Mouse (Mus musculus) stomach, postnatal 0 days (tissue): Measurements from ENCODE around the gene Usp42.

Experiments used
- CTCF ChIP-seq: IDR thresholded peaks from 2 replicates; pipeline ENCODE4 v1.5.1; 2016; ENCODE audit warnings: antibody characterized with exemption, low read depth, mild to moderate bottlenecking, moderate library complexity
- EP300 ChIP-seq: optimal IDR thresholded peaks from 2 replicates; pipeline ENCODE3; 2016; ENCODE audit warnings: antibody characterized with exemption

DNA sequence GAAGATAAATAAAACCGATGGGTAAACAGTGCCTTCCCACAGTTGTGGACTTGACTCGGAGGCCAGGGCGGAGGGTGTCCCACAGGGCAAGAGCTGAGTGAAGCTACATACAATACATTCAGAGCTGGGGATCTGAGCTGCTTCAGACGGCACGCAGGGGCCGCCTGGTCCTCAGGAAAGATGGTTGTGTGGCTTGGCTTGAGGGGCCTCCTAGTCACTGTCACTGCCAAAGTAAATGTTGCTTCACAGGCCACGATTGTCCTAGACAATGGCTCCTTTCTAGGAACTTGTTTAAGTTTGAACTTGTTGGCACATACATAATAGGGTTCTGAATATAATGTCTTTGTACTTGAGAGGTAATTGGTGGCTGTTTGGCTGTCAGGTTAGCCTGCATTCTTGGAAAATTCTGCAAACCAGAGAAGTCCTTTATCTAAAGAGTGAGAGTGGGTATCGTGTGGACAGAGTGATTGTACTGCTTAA is 47.1 kb downstream of the Usp42 start:
- TF ChIP-seq CTCF (no peak), EP300 (no peak)
